Mouse (Mus musculus) neural tube, embryonic 12.5 days (tissue): ENCODE results near the gene Zfp12. TPM values are rescaled to one million over a fixed set of nuclear protein-coding genes. Genes with fewer than 3 reads are reported as not detected.

ENCODE experiments used
- ATAC-seq: fragments of 200-750 bp; cut with Nextera tagmentation; 2 replicates; pipeline ENCODE4 v1.8.0; 2017; ENCODE audit warnings: low read depth, mild to moderate bottlenecking, moderate TSS enrichment, moderate library complexity; ENCODE audit not compliant: low FRiP score
- H3K27ac ChIP-seq: fragments of 300-500 bp; sonication (generic); 2 replicates; pipeline ENCODE4 v1.5.1; 2016
- H3K27me3 ChIP-seq: fragments of 300-500 bp; sonication (generic); replicated peaks from 2 replicates; pipeline ENCODE4 v1.6.1; 2016; ENCODE audit warnings: mild to moderate bottlenecking
- H3K36me3 ChIP-seq: fragments of 300-500 bp; sonication (generic); 2 replicates; pipeline ENCODE4 v1.6.1; 2016; ENCODE audit warnings: mild to moderate bottlenecking
- H3K4me1 ChIP-seq: fragments of 300-500 bp; sonication (generic); 2 replicates; pipeline ENCODE4 v1.6.1; 2016
- H3K4me2 ChIP-seq: fragments of 300-500 bp; sonication (generic); replicated peaks from 2 replicates; pipeline ENCODE4 v1.6.1; 2016; ENCODE audit warnings: mild to moderate bottlenecking
- H3K4me3 ChIP-seq: fragments of 300-500 bp; sonication (generic); 2 replicates; pipeline ENCODE4 v1.5.1; 2016
- H3K9ac ChIP-seq: fragments of 300-500 bp; sonication (generic); 2 replicates; pipeline ENCODE4 v1.6.1; 2016; ENCODE audit warnings: mild to moderate bottlenecking
- H3K9me3 ChIP-seq: fragments of 300-500 bp; sonication (generic); 2 replicates; pipeline ENCODE4 v1.6.1; 2016; ENCODE audit warnings: mild to moderate bottlenecking
- WGBS: fragments of 180-500 bp; shearing (Covaris S2); methylation state at CpG from one replicate; pipeline ENCODE4 v1.1.7; 2016; 5-methylcytosine and 5-hydroxymethylcytosine counted together
- polyA plus RNA-seq: library from polyadenylated mRNA; unstranded; fragments of >200 nt; fragmentation: Nextera tagmentation; extraction: Ambion mirVana; gene quantifications from 2 replicates; pipeline ENCODE4 v1.2.1, GENCODE M21; 2016

Gene Zfp12
- polyA plus RNA-seq, 1 experiment from 2014 or later: 29.3 TPM

DNA sequence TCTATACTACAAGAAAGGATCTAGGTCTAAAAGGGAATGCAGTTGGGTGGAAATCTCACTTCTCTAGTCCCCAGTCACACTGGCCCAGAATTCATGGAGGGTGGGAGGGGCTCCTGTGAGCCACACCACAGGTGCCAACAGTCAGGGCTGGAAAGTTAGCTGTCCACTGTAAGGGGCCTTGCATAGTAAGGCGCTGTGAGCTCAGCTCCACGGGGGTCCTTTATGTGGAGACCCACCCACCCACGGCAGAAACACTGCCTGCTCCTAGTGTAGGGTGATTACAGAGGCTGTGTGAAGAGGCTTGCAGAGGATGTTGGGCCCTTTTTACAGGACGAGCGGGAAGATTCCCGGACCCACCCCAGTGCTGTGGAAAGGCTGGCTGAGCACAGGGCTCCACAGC lies 17.1 kb downstream of the Zfp12 start:
- H3K27me3 ChIP-seq: peaks cover 60% of the 10 kb centered on the region
- peaks cover 18% of the 10 kb centered on the region for H3K4me1 ChIP-seq
- no peaks in the 10 kb centered on the region for H3K9me3 ChIP-seq
- no peak overlapping the region for H3K4me2 ChIP-seq
- 45% methylated on average over 6 of the region's 6 CpGs for WGBS
- no peak for ATAC-seq
- no peak overlapping the region for H3K4me3 ChIP-seq
- H3K36me3 ChIP-seq: peaks cover 72% of the 10 kb centered on the region
- no peak overlapping the region for H3K27ac ChIP-seq
- no peak overlapping the region for H3K9ac ChIP-seq

DNA sequence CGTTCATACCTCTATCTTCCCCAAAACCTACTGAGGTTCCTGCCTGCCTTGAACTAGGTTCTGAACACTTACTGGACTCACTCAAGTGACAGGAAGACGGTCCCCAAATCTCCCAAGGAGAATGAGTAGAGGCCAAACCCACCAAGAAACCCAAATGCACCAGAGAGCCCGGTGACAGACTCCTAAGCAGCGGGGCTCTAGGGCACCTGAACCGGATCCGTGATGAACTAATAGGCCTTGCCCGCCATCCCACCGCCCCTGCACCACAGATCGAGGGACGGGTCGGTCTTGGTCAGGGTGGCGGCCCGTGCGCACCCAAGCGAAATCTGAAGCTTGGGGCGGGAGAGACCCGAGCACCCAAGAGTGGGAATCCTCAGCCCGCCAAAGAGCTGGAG lies 17.8 kb downstream of the Zfp12 start:
- peaks cover 71% of the 10 kb centered on the region for H3K36me3 ChIP-seq
- H3K27ac ChIP-seq: no peak overlapping the region
- H3K9ac ChIP-seq: no peak overlapping the region
- 0 out of 2 replicates have a peak overlapping the region, but pooled peaks have one; percentile 31 for H3K4me3 ChIP-seq
- no peaks in the 10 kb centered on the region for H3K9me3 ChIP-seq
- no peak for ATAC-seq
- 22% methylated on average over 18 of the region's 18 CpGs for whole genome bisulfite sequencing
- peaks cover 67% of the 10 kb centered on the region for H3K27me3 ChIP-seq
- no peak overlapping the region; the same call in 1 of the 2 replicates for H3K4me2 ChIP-seq
- H3K4me1 ChIP-seq: peaks cover 18% of the 10 kb centered on the region

DNA sequence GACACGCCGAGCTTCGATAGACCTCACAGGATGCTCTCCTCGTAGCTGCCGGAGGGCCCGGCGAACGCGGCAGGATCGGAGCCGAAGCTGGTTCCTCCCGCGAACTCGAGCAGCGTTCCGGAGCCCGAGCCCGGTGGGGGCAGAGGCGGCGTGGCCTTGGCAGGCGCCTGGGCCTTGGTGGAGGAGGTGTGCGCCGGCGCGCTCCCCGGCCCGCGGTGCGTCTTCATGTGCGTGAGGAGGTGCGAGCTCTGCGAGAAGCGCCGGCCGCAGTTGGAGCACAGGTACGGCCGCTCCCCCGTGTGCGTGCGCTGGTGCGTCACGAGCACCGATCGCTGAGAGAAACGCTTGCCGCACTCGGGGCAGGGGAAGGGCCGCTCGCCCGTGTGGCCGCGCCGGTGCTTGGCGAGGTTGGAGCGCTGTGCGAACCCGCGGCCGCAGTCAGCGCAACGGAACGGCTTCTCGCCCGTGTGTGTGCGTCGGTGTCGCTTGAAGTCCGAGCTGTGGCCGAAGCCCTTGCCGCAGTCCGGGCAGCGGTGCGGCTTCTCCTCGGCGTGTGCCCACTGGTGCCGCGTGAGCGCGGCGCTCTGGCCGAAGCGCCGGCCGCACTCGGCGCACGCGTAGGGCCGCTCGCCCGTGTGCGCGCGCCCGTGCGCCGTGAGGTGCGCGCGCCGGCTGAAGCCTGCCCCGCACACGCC lies 18.4 kb downstream of the Zfp12 start:
- Histone ChIP-seq H3K9ac (0 out of 2 replicates have a peak overlapping the region, but pooled peaks have one; percentile 17), H3K27ac (no peak overlapping the region), H3K4me1 (peaks cover 18% of the 10 kb centered on the region), H3K9me3 (no peaks in the 10 kb centered on the region), H3K4me3 (peak overlapping the region; percentile 31), H3K36me3 (peaks cover 70% of the 10 kb centered on the region), H3K27me3 (peaks cover 72% of the 10 kb centered on the region), H3K4me2 (peak overlapping the region; percentile 64)
- no peak for ATAC-seq
- WGBS: 2% methylated on average over 103 of the region's 103 CpGs

DNA sequence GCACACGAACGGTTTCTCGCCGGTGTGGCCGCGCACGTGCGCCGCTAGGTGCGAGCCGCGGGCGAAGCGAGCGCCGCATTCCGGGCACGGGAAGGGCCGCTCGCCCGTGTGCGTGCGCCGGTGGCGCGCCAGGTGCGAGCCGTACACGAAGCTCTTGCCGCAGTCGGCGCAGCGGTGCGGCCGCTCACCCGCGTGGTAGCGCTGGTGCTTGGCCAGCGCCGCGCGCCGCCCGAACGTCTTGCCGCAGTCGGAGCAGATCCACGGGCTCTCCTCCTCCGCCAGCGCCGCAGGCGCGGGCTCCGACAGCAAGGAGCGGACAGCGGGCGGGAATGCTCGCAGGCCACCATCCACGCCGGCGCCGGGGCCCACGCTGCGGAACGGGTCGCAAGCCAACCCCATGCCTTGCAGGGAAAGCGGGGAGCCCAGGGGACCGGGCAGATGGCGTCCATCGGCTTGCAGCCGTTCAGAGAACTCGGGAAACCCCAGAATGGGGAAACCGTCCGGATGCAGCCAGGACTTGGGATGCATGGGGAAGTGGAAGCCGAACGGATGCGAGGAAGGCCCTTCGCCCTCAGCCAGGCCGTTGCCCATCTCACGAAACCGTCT lies 19.0 kb downstream of the Zfp12 start:
- H3K36me3 ChIP-seq: peaks cover 77% of the 10 kb centered on the region
- WGBS: 4% methylated on average over 81 of the region's 81 CpGs
- peaks cover 76% of the 10 kb centered on the region for H3K27me3 ChIP-seq
- no peak for ATAC-seq
- peaks cover 18% of the 10 kb centered on the region for H3K4me1 ChIP-seq
- peak overlapping the region; percentile 64 for H3K4me2 ChIP-seq
- peak overlapping the region; percentile 31 for H3K4me3 ChIP-seq
- no peaks in the 10 kb centered on the region for H3K9me3 ChIP-seq
- no peak overlapping the region for H3K27ac ChIP-seq
- 0 out of 2 replicates have a peak overlapping the region, but pooled peaks have one; percentile 17 for H3K9ac ChIP-seq

DNA sequence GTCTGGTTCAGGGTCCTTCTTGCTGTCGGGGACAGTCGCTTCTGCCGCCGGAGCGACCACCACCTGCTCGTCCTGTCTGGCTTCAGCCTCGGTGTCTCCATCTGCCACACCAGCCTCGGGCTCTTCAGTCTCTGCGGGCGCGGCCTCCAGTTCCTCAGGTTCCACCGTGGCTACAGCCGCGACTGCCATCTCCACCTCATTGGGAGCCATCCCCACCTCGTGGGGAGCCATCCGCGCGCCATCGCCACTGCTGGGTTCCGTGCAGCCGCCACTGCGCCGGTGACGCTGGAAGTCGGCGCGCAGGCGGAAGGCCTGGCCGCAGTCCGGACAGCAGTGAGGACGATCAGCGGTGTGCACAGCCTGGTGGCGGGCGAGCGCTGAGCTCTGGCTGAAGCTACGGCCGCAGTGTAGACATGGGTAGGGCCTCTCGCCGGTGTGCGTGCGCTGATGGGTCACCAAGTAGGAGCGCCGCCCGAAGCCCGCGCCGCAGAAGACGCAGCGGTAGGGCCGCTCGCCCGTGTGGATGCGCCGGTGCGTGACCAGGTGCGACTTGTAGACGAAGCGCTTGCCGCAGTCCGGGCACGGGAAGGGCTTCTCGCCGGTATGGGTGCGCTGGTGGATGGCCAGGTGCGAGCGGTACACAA lies 19.6 kb downstream of the Zfp12 start:
- peaks cover 76% of the 10 kb centered on the region for H3K27me3 ChIP-seq
- peak overlapping the region; percentile 31; the same call in 1 of the 2 replicates for H3K4me3 ChIP-seq
- H3K9me3 ChIP-seq: no peaks in the 10 kb centered on the region
- H3K4me2 ChIP-seq: peak overlapping the region; percentile 64
- WGBS: 6% methylated on average over 66 of the region's 66 CpGs
- peaks cover 18% of the 10 kb centered on the region for H3K4me1 ChIP-seq
- peaks cover 78% of the 10 kb centered on the region for H3K36me3 ChIP-seq
- H3K27ac ChIP-seq: no peak overlapping the region
- ATAC-seq: no peak
- 0 out of 2 replicates have a peak overlapping the region, but pooled peaks have one; percentile 21 for H3K9ac ChIP-seq

DNA sequence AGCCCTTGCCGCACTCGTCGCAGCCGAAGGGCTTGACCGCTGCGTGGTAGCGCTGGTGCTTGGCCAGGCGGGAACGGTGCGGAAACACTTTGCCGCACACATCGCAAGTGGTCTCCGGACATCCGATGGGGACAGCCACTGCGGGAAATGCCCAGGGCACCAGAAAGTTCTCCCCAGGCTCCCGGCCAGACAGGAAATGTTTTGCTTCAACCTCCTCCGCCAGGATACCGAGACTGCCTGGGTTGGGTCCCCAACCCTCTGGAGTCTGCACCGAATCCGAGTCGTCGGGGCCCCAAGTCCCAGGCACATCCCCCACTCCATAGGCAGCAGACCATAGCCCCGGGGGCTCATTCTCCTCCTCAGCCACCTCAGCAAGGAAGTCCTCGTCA lies 20.2 kb downstream of the Zfp12 start:
- H3K27me3 ChIP-seq: peaks cover 76% of the 10 kb centered on the region
- H3K9ac ChIP-seq: no peak overlapping the region
- no peak overlapping the region for H3K27ac ChIP-seq
- peaks cover 80% of the 10 kb centered on the region for H3K36me3 ChIP-seq
- peaks cover 18% of the 10 kb centered on the region for H3K4me1 ChIP-seq
- no peak for ATAC-seq
- H3K4me2 ChIP-seq: peak overlapping the region; percentile 64
- WGBS: 12% methylated on average over 24 of the region's 24 CpGs
- H3K9me3 ChIP-seq: no peaks in the 10 kb centered on the region
- 0 out of 2 replicates have a peak overlapping the region, but pooled peaks have one; percentile 31 for H3K4me3 ChIP-seq

DNA sequence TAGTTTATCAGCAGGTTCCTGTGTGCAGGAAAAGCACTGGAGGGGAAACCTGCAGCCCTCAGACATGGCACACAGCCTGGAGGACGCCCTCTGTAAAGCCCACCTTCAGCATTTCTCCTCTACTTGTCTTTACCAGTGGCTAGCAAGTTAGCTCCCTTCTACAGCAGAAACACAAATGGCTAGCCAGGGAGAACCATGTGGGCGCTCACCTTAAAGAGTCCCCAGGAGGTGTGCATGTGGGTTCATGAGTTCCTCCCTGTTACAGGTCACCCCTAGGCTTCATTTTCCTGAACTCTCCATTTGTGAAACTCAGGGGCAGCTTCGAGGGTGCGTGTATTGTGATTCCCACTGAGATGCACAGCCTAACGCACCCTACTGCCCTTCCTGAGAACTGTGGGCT lies 20.8 kb downstream of the Zfp12 start:
- H3K4me1 ChIP-seq: peaks cover 18% of the 10 kb centered on the region
- no peak overlapping the region for H3K27ac ChIP-seq
- H3K4me3 ChIP-seq: no peak overlapping the region
- WGBS: 75% methylated on average over 5 of the region's 5 CpGs
- H3K27me3 ChIP-seq: peaks cover 76% of the 10 kb centered on the region
- H3K4me2 ChIP-seq: no peak overlapping the region
- peaks cover 86% of the 10 kb centered on the region for H3K36me3 ChIP-seq
- ATAC-seq: no peak
- no peak overlapping the region for H3K9ac ChIP-seq
- H3K9me3 ChIP-seq: no peaks in the 10 kb centered on the region

DNA sequence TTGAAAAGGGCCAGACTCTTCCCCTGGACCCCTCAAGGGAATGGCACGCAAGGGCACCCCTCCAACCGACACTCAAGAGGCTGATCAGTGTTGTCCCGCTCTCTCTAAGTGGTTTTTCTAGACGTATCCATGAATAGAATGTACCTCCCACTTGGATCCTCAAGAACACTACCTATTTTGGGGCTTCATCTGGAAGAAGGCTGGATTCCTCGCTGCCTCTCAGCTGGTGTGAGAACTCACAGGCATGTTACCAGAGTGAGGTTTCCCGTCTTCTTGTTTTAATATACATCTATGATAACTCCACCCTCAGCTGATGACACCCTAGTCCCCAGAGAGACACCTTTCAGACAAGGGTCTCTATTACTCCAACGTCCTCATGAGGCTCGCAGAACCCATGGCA lies 26.7 kb downstream of the Zfp12 start:
- Histone ChIP-seq H3K9ac (no peak overlapping the region), H3K4me3 (no peak overlapping the region), H3K9me3 (no peaks in the 10 kb centered on the region), H3K4me2 (no peak overlapping the region), H3K27me3 (peaks cover 20% of the 10 kb centered on the region), H3K27ac (no peak overlapping the region), H3K4me1 (peaks cover 6% of the 10 kb centered on the region), H3K36me3 (peaks cover 78% of the 10 kb centered on the region)
- no peak for ATAC-seq
- WGBS: 95% methylated on average over 8 of the region's 8 CpGs

DNA sequence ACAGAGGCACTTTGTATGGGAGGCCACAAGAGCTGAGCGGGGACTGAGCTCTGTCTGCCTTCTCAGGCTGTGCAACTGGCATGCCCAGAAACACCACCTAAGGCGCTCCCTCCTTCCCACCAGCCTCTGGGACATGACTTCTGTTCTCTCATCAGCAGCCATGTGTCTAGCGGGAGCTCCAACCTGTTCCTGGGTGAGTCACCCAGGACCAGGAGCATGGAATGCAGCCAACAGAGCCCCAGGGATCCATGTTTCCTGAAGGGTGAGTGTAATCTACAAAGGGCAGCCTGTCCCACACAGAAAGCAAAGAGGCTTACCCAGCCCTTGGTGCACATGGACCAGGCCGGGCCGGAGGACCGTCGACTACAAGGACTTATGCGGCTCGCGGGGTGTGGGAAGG lies 29.7 kb downstream of the Zfp12 start:
- peaks cover 50% of the 10 kb centered on the region for H3K36me3 ChIP-seq
- WGBS: 89% methylated on average over 10 of the region's 10 CpGs
- H3K4me3 ChIP-seq: no peak overlapping the region
- no peak overlapping the region for H3K4me2 ChIP-seq
- no peak overlapping the region for H3K9ac ChIP-seq
- ATAC-seq: no peak
- no peaks in the 10 kb centered on the region for H3K27me3 ChIP-seq
- no peak overlapping the region for H3K27ac ChIP-seq
- H3K4me1 ChIP-seq: peaks cover 16% of the 10 kb centered on the region
- no peaks in the 10 kb centered on the region for H3K9me3 ChIP-seq

DNA sequence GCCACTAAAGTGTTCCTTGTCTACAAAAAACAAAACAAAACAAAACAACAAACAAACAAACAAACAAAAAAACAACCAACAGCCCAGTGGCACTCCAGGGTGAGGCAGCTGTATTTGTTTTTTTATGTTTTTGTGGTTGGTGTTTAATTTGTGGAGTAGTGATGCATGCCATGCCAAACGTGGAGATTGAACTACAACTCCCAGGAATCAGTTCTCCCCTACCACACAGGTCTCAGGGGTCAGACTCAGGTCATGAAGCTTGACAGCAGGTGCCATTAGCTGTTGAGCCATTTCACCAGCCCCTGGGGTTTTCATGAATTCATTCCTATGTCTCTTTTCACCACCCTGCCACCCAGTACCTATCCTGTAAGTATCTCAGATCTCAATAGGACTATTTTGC lies 30.4 kb downstream of the Zfp12 start:
- 38% methylated on average over 1 of the region's 1 CpGs for WGBS

DNA sequence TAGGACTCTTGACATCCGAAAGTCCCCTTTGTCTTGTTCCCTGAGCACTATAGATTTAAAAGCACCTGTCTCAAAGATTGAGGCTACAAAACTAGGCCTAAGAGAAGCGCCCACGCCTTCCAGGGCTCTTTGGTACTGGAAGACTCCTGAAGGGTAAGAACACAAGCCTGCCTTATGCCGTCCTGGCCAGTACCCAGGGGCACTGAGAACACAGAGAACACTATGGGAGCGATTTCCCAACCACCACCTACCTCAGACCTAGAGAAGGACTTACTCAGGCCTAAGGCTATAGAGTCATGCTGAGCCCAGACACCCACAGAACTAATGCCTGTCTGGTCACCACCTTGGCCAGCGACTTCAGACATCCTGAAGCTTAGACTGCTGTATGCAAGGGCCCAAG lies 31.8 kb downstream of the Zfp12 start:
- ATAC-seq: no peak
- H3K4me3 ChIP-seq: no peak overlapping the region
- no peak overlapping the region for H3K27ac ChIP-seq
- no peaks in the 10 kb centered on the region for H3K27me3 ChIP-seq
- no peak overlapping the region for H3K4me2 ChIP-seq
- peaks cover 31% of the 10 kb centered on the region for H3K36me3 ChIP-seq
- peaks cover 29% of the 10 kb centered on the region for H3K4me1 ChIP-seq
- H3K9ac ChIP-seq: no peak overlapping the region
- WGBS: 89% methylated on average over 6 of the region's 6 CpGs
- H3K9me3 ChIP-seq: no peaks in the 10 kb centered on the region

More for the DNA sequence above, 30.4 kb downstream of the Zfp12 start:
- H3K27ac ChIP-seq: no peak overlapping the region
- peaks cover 42% of the 10 kb centered on the region for H3K36me3 ChIP-seq
- ATAC-seq: no peak
- no peaks in the 10 kb centered on the region for H3K9me3 ChIP-seq
- H3K4me2 ChIP-seq: no peak overlapping the region
- H3K4me1 ChIP-seq: peaks cover 19% of the 10 kb centered on the region
- no peak overlapping the region for H3K9ac ChIP-seq
- H3K4me3 ChIP-seq: no peak overlapping the region
- no peaks in the 10 kb centered on the region for H3K27me3 ChIP-seq

DNA sequence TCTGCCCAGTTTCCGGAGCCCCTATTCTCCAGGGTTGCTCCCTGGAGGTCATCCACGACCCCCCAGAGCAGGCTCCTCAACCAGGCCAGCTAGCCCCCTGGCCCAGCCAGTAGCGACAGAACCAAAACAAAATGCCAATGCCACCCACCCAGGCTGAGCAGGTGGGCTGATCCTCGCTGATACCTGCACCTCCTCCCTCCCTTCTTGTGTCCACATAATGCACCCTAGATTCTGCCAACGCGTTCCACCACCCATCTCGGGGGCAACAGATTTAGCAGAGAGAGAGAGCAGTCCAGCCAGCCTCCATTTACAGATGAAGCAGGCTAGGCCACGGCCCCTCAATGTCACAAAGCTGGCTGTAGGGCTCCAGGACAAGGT lies 34.0 kb downstream of the Zfp12 start:
- Histone ChIP-seq H3K27me3 (no peaks in the 10 kb centered on the region), H3K4me3 (peak overlapping the region; percentile 95), H3K4me1 (peaks cover 29% of the 10 kb centered on the region), H3K27ac (peak overlapping the region; percentile 50; the same call in 1 of the 2 replicates), H3K9ac (peak overlapping the region; percentile 97), H3K4me2 (peak overlapping the region; percentile 95), H3K9me3 (no peaks in the 10 kb centered on the region), H3K36me3 (peaks cover 10% of the 10 kb centered on the region)
- WGBS: 29% methylated on average over 8 of the region's 8 CpGs
- ATAC-seq: peak; percentile 46
